ENCODE assay signal across 25 mouse cellular contexts in genomic region chr7:144780190-144780589, GRCm38 (mm10). TPM values are rescaled to one million over a fixed set of nuclear protein-coding genes. Genes with fewer than 3 reads are reported as not detected.
DNase-seq lines count a peak whose midpoint lies in the region; ATAC-seq and TF ChIP-seq lines count a peak whose summit lies in the region.
"Had no signal": no experiment of that assay in that cellular context is flagged by ENCODE, and none has a peak within 500 bp of the region (broad histone marks: within the 10 kb centered on the region; RNA-seq: fewer than 3 reads in every experiment).

No protein-coding gene starts in this region.

- no peak for TF ChIP-seq CTCF in forebrain, postnatal 0 days (IDR thresholded peaks at IDR 0.05; ENCODE audit: low read depth)

- no peaks in the 10 kb centered on the region for H3K36me3 ChIP-seq in forebrain, embryonic 10.5 days (replicated peaks)
- H3K36me3 ChIP-seq in forebrain, postnatal 0 days (ENCODE audit: insufficient read depth), result no peaks in the 10 kb centered on the region
- H3K36me3 ChIP-seq in midbrain, embryonic 10.5 days, result no peaks in the 10 kb centered on the region
- no peaks in the 10 kb centered on the region for H3K36me3 ChIP-seq in midbrain, embryonic 16.5 days (ENCODE audit: control insufficient read depth, insufficient read depth, low read length)
- H3K36me3 ChIP-seq: embryonic facial prominence, embryonic 12.5 days; forebrain, embryonic 12.5 days; heart, embryonic 15.5 days; hindbrain, embryonic 13.5 days had no signal

- no peak overlapping the region for H3K4me3 ChIP-seq in forebrain, embryonic 10.5 days
- H3K4me3 ChIP-seq in forebrain, postnatal 0 days (ENCODE audit: low read depth, low read length), result no peak overlapping the region
- no peak overlapping the region for H3K4me3 ChIP-seq in midbrain, embryonic 10.5 days
- no peak overlapping the region for H3K4me3 ChIP-seq in midbrain, embryonic 16.5 days (ENCODE audit: low read depth, low read length)
- H3K4me3 ChIP-seq: embryonic facial prominence, embryonic 12.5 days; forebrain, embryonic 12.5 days; heart, adult 2 months; heart, embryonic 15.5 days; hindbrain, embryonic 13.5 days had no signal

- no peak for DNase-seq in forebrain, embryonic 10.5 days (ENCODE audit: extremely low spot score, low spot score)
- DNase-seq in forebrain, postnatal 0 days, result no peak
- DNase-seq in midbrain, embryonic 10.5 days (ENCODE audit: low spot score), result no peak
- peak; percentile 62 for DNase-seq in large intestine, adult 2 months (ENCODE audit: low read depth, low spot score)
- no peak for DNase-seq in testis, postnatal 14 days (ENCODE audit: low spot score)
- DNase-seq: adrenal gland, postnatal 10 days; B cell, adult 2 months; cerebellum, adult 11 months; cerebellum, adult 8-10 months; cerebellum, postnatal 14 days; gastrocnemius, postnatal 14 days; heart, adult 2 months; heart, postnatal 14 days had no signal

- peaks cover 25% of the 10 kb centered on the region for H3K4me1 ChIP-seq in forebrain, embryonic 10.5 days
- no peaks in the 10 kb centered on the region for H3K4me1 ChIP-seq in forebrain, postnatal 0 days (ENCODE audit: insufficient read depth)
- H3K4me1 ChIP-seq in midbrain, embryonic 10.5 days, result peaks cover 36% of the 10 kb centered on the region
- H3K4me1 ChIP-seq in midbrain, embryonic 16.5 days (ENCODE audit: control insufficient read depth, insufficient read depth, low read length), result no peaks in the 10 kb centered on the region
- H3K4me1 ChIP-seq: heart, embryonic 15.5 days had no signal

- H3K4me2 ChIP-seq in forebrain, postnatal 0 days (ENCODE audit: low read depth), result no peak overlapping the region
- no peak overlapping the region for H3K4me2 ChIP-seq in midbrain, embryonic 16.5 days (ENCODE audit: low read length)
- H3K4me2 ChIP-seq: embryonic facial prominence, embryonic 12.5 days; forebrain, embryonic 12.5 days; heart, embryonic 11.5 days; heart, embryonic 15.5 days; hindbrain, embryonic 13.5 days had no signal

- H3K9ac ChIP-seq in forebrain, postnatal 0 days, result no peak overlapping the region
- H3K9ac ChIP-seq in midbrain, embryonic 16.5 days (ENCODE audit: low read depth, low read length), result no peak overlapping the region
- H3K9ac ChIP-seq: embryonic facial prominence, embryonic 12.5 days; forebrain, embryonic 12.5 days; heart, embryonic 15.5 days; hindbrain, embryonic 13.5 days had no signal

- H3K27ac ChIP-seq in forebrain, embryonic 10.5 days, result peak overlapping the region; percentile 26; the same call in 1 of the 2 replicates
- no peak overlapping the region for H3K27ac ChIP-seq in forebrain, postnatal 0 days (ENCODE audit: low read depth, low read length)
- H3K27ac ChIP-seq in midbrain, embryonic 10.5 days (replicated peaks), result peak overlapping the region; percentile 46
- no peak overlapping the region for H3K27ac ChIP-seq in midbrain, embryonic 16.5 days (ENCODE audit: low read length)
- H3K27ac ChIP-seq: embryonic facial prominence, embryonic 12.5 days; forebrain, embryonic 12.5 days; heart, adult 2 months; heart, embryonic 15.5 days; hindbrain, embryonic 13.5 days had no signal

- ATAC-seq in forebrain, postnatal 0 days, result no peak
- no peak for ATAC-seq in midbrain, embryonic 16.5 days
- ATAC-seq in inflammation-experienced regulatory T-cells, adult 6 months, result no peak
- ATAC-seq: CD4-positive, CD25-positive, alpha-beta regulatory T cell, adult 4 months; forebrain, embryonic 16.5 days had no signal

- H3K27me3 ChIP-seq in forebrain, embryonic 10.5 days (ENCODE audit: poor library complexity, severe bottlenecking), result peaks cover 97% of the 10 kb centered on the region
- H3K27me3 ChIP-seq in forebrain, postnatal 0 days (ENCODE audit: insufficient read depth, low read length), result no peaks in the 10 kb centered on the region
- peaks cover 37% of the 10 kb centered on the region for H3K27me3 ChIP-seq in midbrain, embryonic 10.5 days (ENCODE audit: low read depth, poor library complexity, severe bottlenecking)
- no peaks in the 10 kb centered on the region for H3K27me3 ChIP-seq in midbrain, embryonic 16.5 days (ENCODE audit: control insufficient read depth, insufficient read depth, low read depth, low read length)

- H3K9me3 ChIP-seq in forebrain, embryonic 10.5 days, result no peaks in the 10 kb centered on the region
- no peaks in the 10 kb centered on the region for H3K9me3 ChIP-seq in forebrain, postnatal 0 days (ENCODE audit: low read length)
- H3K9me3 ChIP-seq in midbrain, embryonic 10.5 days (replicated peaks), result no peaks in the 10 kb centered on the region
- H3K9me3 ChIP-seq in midbrain, embryonic 16.5 days (replicated peaks; ENCODE audit: control insufficient read depth, low read length, poor library complexity, severe bottlenecking), result no peaks in the 10 kb centered on the region
- H3K9me3 ChIP-seq: embryonic facial prominence, embryonic 12.5 days; forebrain, embryonic 12.5 days; heart, embryonic 15.5 days; hindbrain, embryonic 13.5 days had no signal

- WGBS in forebrain, embryonic 10.5 days, result 79% methylated on average over 8 of the region's 8 CpGs
- WGBS in forebrain, postnatal 0 days, result 81% methylated on average over 8 of the region's 8 CpGs
- 77% methylated on average over 8 of the region's 8 CpGs for WGBS in midbrain, embryonic 10.5 days
- 80% methylated on average over 8 of the region's 8 CpGs for whole genome bisulfite sequencing in midbrain, embryonic 16.5 days
- 22% methylated on average over 8 of the region's 8 CpGs for WGBS in large intestine, adult 2 months

RNA-seq across cellular contexts. Expression of gene Ano1, which starts 28.4 kb away (rescaled TPM):
- 17.9 and 22.3 TPM in 2 replicates for polyA plus RNA-seq in forebrain, embryonic 10.5 days (2016; fragmentation: Nextera tagmentation; extraction: Ambion mirVana)
- 6.6 and 8.2 TPM in 2 replicates for total RNA-seq in forebrain, postnatal 0 days (2014; rRNA removed)
- polyA plus RNA-seq in forebrain, postnatal 0 days (2015; fragmentation: Nextera tagmentation; extraction: Ambion mirVana), result 3.1 and 4.6 TPM in 2 replicates
- polyA plus RNA-seq in midbrain, embryonic 10.5 days (2016; fragmentation: Nextera tagmentation; extraction: Ambion mirVana), result 29.4 and 41.5 TPM in 2 replicates
- 9.8 and 11.2 TPM in 2 replicates for polyA plus RNA-seq in midbrain, embryonic 16.5 days (2015; fragmentation: Nextera tagmentation; extraction: Ambion mirVana)
- polyA plus RNA-seq in large intestine, adult 2 months (2012; rRNA removed), result 6.9 and 12.2 TPM in 2 replicates
- not detected for polyA plus RNA-seq in inflammation-experienced regulatory T-cells, adult 6 months (2017; shearing (Covaris generic))

RNA-seq across cellular contexts. Expression of gene Fgf3, which starts 57.7 kb away (rescaled TPM):
- 0.98 and 1.2 TPM in 2 replicates for polyA plus RNA-seq in forebrain, embryonic 10.5 days (2016; fragmentation: Nextera tagmentation; extraction: Ambion mirVana)
- 1.8 and 6.1 TPM in 2 replicates for total RNA-seq in forebrain, postnatal 0 days (2014; rRNA removed)
- 1.5 and 1.9 TPM in 2 replicates for polyA plus RNA-seq in forebrain, postnatal 0 days (2015; fragmentation: Nextera tagmentation; extraction: Ambion mirVana)
- polyA plus RNA-seq in midbrain, embryonic 10.5 days (2016; fragmentation: Nextera tagmentation; extraction: Ambion mirVana), result 2.9 TPM in 2 replicates
- polyA plus RNA-seq in midbrain, embryonic 16.5 days (2015; fragmentation: Nextera tagmentation; extraction: Ambion mirVana), result 1.4 and 2.0 TPM in 2 replicates
- polyA plus RNA-seq in large intestine, adult 2 months (2012; rRNA removed), result 0.05 TPM in 1 of 2 replicates, not detected in the other
- not detected for polyA plus RNA-seq in inflammation-experienced regulatory T-cells, adult 6 months (2017; shearing (Covaris generic))
- total RNA-seq: gastrocnemius, adult 18-20 months; gastrocnemius, postnatal 14 days; heart, adult 2 months; heart, postnatal 14 days; MEL had no signal
- polyA plus RNA-seq: CD4-positive, CD25-positive, alpha-beta regulatory T cell, adult 4 months; gonadal fat pad, adult 2 months; heart, adult 2 months; heart, embryonic 15.5 days had no signal

Comparison
In these comparisons a context has a peak if more than half of its experiments do, and no peak if none do; other contexts are left out.
1. H3K27ac ChIP-seq: peak in forebrain, embryonic 10.5 days (single experiment) and midbrain, embryonic 10.5 days (single experiment); none in forebrain, postnatal 0 days (single experiment) and midbrain, embryonic 16.5 days (single experiment).